Mouse (Mus musculus): ENCODE results near the gene Gatc.
"Not testable (repeated sequence)": the region's sequence is repeated elsewhere in the genome, so short reads cannot be mapped to it uniquely, and the experiment has no call there.

Gatc gene

GRCm38 (mm10) chr5:115333626-115334025 lies 7.4 kb downstream of the Gatc start:
- DNase-seq (ENCODE audit: inconsistent age in 2 of 2, low spot score in 1 of 2) = no peak

GRCm38 (mm10) chr5:115330955-115331354 lies 10.0 kb downstream of the Gatc start:
- DNase-seq (ENCODE audit: inconsistent age in 2 of 2, low spot score in 1 of 2) = no peak

GRCm38 (mm10) chr5:115327610-115328548 lies 13.1 kb downstream of the Gatc start:
- DNase-seq (ENCODE audit: inconsistent age in 2 of 2, low spot score in 1 of 2) = peak; percentile 51 to 76

GRCm38 (mm10) chr5:115326875-115327609 lies 13.9 kb downstream of the Gatc start, which contains the start of gene Srsf9:
Gene Srsf9 (plus strand): TSS chr5:115327177.
- peak; percentile 96 to 99 for DNase-seq (ENCODE audit: inconsistent age in 2 of 2, low spot score in 1 of 2)

- DNase-seq (ENCODE audit: inconsistent age in 2 of 2, low spot score in 1 of 2) = no peak
Measured at GRCm38 (mm10) chr5:115326256-115326831, 14.6 kb downstream of the Gatc start.

GRCm38 (mm10) chr5:115319004-115319940 lies 21.7 kb downstream of the Gatc start:
- DNase-seq (ENCODE audit: inconsistent age in 2 of 2, low spot score in 1 of 2) = peak; percentile 86 to 94

GRCm38 (mm10) chr5:115317645-115318328 lies 23.2 kb downstream of the Gatc start:
- no peak for DNase-seq (ENCODE audit: inconsistent age in 2 of 2, low spot score in 1 of 2)

- no peak for DNase-seq (ENCODE audit: inconsistent age in 2 of 2, low spot score in 1 of 2)
Measured at GRCm38 (mm10) chr5:115316968-115317644, 23.9 kb downstream of the Gatc start.

GRCm38 (mm10) chr5:115313668-115313943 lies 27.4 kb downstream of the Gatc start:
- no peak for DNase-seq (ENCODE audit: inconsistent age in 2 of 2, low spot score in 1 of 2)

GRCm38 (mm10) chr5:115312816-115313667 lies 27.9 kb downstream of the Gatc start:
- no peak for DNase-seq (ENCODE audit: inconsistent age in 2 of 2, low spot score in 1 of 2)

- DNase-seq (ENCODE audit: inconsistent age in 2 of 2, low spot score in 1 of 2) = no peak
Measured at GRCm38 (mm10) chr5:115312354-115312753, 28.6 kb downstream of the Gatc start.

GRCm38 (mm10) chr5:115302190-115302589 lies 38.8 kb downstream of the Gatc start:
- DNase-seq (ENCODE audit: inconsistent age in 2 of 2, low spot score in 1 of 2) = not testable (repeated sequence)

GRCm38 (mm10) chr5:115301615-115302014 lies 39.4 kb downstream of the Gatc start:
- DNase-seq (ENCODE audit: inconsistent age in 2 of 2, low spot score in 1 of 2) = no peak

GRCm38 (mm10) chr5:115300792-115301614 lies 40.0 kb downstream of the Gatc start, which contains the start of gene Dynll1:
Gene Dynll1 (minus strand): TSS chr5:115300999.
- DNase-seq (ENCODE audit: inconsistent age in 2 of 2, low spot score in 1 of 2) = peak; percentile 99 to 100

- peak; percentile 69 to 89 for DNase-seq (ENCODE audit: inconsistent age in 2 of 2, low spot score in 1 of 2)
Measured at GRCm38 (mm10) chr5:115300035-115300744, 40.8 kb downstream of the Gatc start.

- no peak for DNase-seq (ENCODE audit: inconsistent age in 2 of 2, low spot score in 1 of 2)
Measured at GRCm38 (mm10) chr5:115296347-115296746, 44.6 kb downstream of the Gatc start.

- peak in 1 of 2 experiments; percentile 48 for DNase-seq (ENCODE audit: inconsistent age in 2 of 2, low spot score in 1 of 2)
Measured at GRCm38 (mm10) chr5:115294173-115294572, 46.8 kb downstream of the Gatc start.
